Mouse (Mus musculus) hematopoietic stem cell, adult 5-6 weeks (primary cell): ENCODE measurements around the gene Layn. TPM values are rescaled to one million over a fixed set of nuclear protein-coding genes. Genes with fewer than 3 reads are reported as not detected.

Source experiments
- ATAC-seq, 2 experiments: fragments of 125-278 bp in 1 of 2; replicated peaks in 1 of 2; 2 replicates each; pipeline ENCODE4 v1.8.0; 2016 to 2017; ENCODE audit warnings: inconsistent platforms in 2 of 2, mild to moderate bottlenecking in 2 of 2, moderate number of reproducible peaks in 2 of 2, low read depth in 1 of 2, moderate TSS enrichment in 1 of 2; ENCODE audit not compliant: low FRiP score in 2 of 2, poor library complexity in 2 of 2, severe bottlenecking in 2 of 2, insufficient read depth in 1 of 2, low TSS enrichment in 1 of 2
- total RNA-seq: library from RNA; stranded (forward); fragments of 172-1452, 232-1000 nt; gene quantifications from 2 replicates; pipeline ENCODE4 v1.2.3, GENCODE M21; 2017

The Layn gene
- total RNA-seq, 1 experiment from 2014 or later = 44.9 TPM

DNA sequence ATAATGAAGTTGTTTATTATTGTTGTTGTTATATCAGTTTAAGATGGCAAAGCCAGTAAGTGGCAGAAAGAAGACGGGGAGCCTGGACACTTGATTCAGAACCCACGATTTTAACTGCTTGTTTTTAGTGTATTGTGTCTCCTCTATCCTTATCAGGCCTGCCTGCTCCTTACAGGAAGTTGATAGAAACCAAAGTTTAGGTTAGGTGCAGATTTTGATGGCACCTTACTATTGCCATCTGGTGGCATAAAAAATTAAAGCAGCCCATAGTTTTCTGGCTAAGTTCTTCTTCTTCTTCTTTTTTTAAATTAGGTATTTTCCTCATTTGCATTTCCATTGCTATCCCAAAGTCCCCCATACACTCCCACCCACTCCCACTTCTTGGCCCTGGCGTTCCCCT is 24.7 kb downstream of the Layn start:
- ATAC-seq = peak in 1 of 2 experiments; percentile 67; a peak in 2 of 4 replicates

DNA sequence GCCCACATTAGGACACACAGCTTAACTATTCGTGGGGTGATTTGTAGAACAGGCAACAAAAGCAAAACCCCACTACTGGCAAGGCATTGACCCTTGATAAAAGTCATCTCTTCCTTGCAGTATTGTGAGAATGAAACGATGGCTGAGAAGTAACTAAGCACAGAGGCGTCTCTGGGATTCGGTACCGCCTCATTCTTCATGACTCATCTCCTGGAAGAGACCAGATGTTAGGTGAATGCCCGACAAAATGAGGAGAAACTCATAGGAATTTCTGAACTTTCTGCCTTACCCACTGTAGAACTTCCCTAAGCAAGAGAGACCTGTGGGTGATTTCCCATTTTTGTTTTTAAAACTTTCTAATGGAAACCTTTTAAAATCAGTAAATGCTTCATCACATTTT is 34.8 kb downstream of the Layn start:
- no peak for ATAC-seq

DNA sequence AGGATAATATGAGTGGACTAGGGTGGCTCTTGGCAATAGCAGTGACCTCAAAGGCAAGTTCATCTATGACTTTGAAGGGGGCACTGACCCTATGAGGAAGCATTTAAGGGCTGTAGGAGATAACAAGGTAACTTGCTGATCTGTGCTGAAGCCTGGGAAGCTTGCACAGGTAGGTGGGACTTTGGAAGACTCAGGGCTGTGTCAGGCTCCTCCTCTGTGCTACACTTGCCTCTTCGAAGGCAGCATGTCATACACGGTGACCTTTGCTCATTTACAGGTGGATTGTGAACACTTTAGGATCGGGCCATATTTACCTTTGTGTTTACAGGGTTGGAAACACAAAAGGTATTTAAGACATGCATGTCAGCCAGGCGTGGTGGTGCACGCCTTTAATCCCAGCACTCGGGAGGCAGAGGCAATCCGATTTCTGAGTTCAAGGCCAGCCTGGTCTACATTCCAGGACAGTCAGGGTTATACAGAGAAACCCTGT is 35.4 kb downstream of the Layn start:
- ATAC-seq = no peak

DNA sequence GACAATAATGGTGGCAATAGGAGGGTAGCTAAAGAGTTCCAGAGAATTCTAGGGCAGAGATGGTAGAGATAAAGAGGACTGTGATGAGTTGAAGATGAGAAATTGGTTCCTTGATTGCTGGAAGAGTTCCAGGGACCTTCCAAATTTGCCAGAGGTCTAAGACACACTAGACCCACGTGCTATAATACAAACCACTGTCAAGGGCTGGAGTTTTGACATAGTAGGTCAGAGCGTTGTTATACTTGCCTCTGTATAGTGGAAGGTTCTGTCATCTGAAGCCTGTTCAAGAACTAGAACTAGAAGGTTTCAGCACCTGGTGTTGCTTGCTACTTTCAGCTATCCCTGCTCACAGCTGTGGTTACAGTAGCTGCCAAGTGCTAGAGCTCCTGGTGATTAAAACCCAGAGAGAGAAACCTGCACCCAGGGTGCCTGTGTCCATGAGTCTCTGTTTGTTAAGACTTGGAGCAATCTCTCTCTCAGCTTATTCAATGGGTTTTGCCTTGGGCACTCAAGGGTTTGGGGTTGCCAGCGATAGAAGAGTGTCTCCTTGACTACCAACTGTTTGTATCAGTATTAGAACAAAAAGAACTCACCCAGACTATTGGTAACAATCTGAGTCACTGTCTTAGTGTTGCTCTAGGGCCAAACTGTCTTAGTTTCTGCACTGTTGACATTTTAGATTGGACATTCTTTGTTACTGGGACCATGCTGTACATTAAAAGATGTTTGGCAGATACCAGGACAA is 43.9 kb downstream of the Layn start:
- ATAC-seq = no peak

DNA sequence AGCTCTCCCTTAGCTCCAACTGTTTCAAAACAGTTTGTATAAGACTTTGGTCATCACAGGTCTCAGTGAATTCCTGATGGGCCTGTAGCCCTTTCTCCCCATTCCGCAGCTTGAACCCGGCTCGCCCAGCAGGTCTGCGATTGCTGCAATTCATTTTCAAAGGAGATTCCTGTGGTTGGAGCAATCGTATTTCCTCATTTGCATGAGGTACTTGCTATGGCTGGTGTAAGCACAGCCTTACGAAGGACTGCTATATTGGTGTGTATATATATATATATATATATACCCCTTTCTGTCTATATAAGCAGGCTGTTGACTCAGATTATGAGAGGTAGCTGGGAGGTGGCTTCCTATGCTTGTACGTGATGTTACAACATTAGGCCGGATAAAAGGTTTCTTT is 44.6 kb downstream of the Layn start:
- ATAC-seq = peak in 1 of 2 experiments; percentile 56; a peak in 1 of 4 replicates

DNA sequence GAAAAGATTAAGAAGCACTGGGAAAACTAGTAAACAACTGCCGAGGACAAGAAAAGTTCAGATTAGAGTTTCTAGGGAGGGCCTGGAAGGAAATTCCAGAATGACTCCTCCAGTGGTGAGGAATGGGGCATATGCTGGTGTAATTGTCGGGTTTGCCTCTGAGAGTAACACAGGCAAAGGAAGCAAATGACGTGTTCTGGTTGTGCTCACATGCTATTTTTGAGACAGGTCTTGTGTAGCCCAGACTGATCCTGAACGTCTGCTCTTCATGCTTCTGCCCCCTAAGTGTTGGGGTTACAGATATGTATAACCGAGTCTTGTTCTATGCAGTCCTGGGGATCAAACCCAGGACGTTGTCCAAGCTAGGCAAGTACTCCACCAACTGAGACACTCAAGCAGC is 45.3 kb downstream of the Layn start:
- no peak for ATAC-seq

DNA sequence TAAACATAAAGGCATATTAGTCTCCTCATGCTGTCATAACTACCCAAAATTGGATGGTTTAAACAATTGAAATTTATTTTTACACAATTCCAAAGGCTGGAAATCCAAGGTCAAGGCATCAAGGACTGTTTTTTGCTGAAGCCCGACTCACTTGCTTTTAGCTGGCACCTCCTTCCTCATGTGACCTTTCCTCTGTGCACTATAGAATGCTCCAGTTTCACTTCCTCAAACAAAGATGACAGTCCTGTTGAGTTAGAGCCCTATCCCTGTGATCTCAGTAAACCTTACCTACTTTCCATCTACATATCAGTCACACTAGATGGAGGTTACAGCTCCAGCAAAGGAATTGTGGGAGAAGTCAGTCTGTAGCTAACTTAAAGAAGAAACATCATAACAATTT is 46.7 kb downstream of the Layn start:
- ATAC-seq = peak; percentile 72 to 86

DNA sequence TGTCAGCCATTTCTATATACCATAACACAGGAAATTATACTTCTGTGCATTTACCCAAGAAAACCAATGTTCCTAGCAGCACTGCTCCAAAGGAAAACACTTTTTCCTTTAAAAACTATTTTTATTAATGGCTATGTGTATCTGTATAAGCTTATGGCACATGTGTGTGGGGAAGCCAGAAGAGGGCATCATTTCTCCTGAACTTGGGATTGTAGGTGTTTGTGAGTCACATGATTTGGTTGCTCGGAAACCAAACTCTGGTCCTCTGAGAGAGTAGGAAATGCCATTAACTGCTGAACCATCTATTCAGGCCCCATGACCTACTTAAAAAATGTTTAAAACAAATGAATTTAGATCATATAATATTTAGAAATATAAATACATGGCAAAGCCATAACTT is 49.9 kb downstream of the Layn start:
- no peak for ATAC-seq

DNA sequence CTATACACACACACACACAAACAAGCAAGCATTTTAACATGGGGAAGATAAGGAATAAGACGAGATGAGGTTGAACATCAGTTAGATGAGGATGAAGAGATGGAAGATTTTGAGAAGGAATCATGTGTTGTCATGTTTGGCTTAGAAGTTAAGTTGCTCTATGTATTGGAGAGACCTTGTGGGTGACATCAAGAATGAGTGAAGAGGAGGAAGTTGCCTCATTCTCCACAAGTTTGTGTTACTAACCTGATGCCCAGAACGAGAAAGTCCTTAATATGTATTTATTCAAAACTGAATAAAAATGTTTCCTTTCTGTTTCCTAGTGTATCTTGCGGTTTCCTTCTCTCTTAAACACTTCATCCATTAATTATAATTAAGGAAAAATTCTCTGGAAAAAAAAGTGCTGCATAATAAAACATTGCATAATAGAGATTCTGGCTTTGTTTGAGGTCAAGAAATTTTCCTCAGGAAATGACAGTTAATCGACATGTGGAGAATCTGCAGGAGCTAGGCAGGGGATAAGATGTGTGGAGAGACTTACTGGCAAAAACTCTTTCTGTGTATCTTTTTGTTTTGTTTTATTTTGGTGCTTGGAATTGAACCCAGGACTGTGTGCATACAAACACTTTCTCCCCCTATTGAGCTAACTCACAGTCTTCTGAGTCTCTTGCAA is 55.6 kb downstream of the Layn start:
- ATAC-seq = no peak

DNA sequence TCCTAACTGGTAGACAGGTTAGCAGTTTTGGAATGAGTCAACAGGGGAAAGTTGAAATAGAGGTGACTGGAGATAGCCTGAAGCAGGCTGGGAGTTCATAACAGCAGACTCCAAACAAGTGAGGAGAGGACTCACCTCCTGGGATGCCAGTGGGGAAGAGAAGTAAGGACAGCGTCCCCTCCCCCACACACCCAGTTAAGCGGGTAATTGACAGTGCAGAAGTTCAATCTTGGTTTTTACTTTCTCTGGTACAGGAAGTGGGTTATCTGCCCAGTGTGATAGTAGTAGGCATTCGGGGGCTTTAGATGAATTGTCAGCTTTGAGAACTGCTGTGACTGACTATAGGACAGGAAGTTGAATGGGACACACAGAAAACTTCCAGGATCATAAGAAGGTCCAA is 56.5 kb downstream of the Layn start:
- ATAC-seq = peak; percentile 17 to 48; a peak in 3 of 4 replicates

DNA sequence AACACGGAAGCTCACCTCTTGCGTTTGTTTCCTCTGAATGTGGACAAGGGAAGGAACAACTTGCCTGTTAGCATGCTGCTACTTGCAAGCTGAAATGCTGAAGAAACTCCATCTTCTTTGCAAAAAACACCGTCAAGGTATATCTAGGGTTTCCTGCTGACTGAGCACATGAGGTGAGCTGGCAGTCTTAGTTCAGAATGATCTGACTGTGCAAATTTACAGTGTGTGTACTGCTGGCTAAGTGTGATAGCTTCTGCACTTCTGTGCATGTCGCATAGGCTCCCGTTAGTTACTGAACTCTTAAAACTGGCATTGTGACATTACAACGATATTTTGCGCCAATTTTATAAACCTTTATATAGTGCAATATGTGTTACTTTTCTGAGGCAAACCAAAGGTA is 57.2 kb downstream of the Layn start:
- ATAC-seq = no peak

DNA sequence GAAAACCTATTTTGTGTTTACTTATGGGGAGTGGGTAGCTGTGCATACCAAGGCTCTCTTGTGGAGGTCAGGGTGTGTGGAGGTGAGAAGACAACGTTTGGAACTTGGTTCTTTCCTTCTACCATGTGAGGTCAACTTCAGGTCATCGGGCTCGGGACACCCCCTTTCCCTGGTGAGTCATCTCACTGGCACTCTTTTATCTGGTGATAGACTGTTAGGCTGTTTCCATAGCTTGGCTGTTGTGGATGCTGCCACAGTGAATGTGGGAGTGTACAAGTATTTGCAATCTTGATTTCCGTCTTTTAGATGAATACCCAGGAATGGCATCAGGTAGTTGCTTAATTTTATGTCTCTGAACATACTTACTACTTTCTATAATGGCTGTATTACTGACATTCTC is 61.2 kb downstream of the Layn start:
- ATAC-seq = no peak

DNA sequence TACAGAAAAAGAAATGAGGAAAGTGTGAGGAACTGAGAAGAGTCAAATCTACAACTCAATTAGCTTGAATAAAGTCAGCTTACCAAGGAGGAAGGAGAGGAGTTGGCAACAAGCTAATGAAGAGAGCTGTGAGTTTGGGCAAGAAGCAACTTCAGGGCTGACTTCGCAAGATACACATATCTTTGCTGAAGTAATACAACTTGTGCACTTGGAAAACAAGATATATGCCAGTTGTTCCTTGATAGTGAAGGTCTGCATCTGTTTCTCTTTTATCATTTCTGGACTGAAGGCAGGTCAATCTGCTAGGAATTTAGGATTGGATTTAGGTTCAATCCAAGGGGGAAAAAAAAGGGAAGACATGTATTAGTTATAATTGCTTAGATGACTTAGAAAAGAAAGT is 63.2 kb downstream of the Layn start:
- no peak for ATAC-seq

DNA sequence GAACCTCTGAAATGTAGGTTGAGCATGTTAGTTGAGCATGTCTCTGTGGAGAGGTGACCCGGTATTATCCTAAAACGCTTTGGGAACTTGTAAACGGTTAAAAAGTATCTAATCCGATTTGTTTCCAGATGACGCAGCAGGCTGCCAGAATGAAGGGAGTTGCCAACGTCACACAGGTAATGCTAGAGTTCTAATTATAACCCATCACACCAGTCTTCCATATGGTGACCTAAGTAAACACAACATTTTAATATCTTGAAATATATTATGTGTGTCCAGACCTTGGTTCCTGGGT is 67.3 kb downstream of the Layn start:
- ATAC-seq = no peak

DNA sequence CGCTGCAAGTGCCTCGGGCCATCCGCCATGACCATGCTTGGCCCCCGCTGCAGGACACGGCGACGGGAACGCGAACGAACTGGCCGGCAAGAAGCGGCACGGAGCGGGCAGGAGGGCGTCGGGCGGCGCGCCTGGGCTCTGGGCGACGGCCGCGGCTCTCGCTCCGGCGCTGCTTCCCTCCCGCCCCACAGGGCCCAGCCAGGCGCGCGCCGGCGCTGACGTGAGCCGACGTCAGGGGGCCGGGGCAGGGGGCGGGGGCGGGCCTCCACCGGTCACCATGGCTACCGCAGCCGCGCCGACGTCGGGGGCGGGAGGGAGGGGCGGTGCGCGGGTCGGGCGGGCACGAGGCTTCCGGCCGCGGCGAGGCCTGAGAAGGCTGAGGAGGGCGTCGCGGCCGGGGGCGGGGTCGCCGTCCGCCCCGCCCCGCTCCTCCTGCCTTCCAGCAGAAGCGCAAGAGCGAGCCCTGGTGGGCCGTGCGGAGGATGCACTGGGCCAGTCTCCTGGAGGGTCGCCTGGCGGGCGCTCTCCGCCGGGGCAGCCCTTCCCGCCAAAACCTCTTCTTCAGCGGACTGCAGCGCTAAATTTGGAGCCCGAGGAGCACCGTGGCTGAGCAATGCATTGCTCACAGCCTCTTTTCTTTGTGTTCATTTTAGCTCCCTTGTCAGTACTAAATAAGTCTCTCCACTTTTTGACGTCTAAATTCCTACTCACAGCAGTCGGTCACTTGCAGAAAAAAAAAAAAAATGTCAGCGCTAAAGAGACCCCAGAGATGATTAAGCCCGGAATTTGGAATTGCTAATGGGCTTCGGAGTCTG is 67.8 kb downstream of the Layn start, which contains the start of gene Sik2:
Gene Sik2, minus strand, starts transcription at position 233 of the 815 bp plus-strand sequence.
- ATAC-seq = peak; percentile 90 to 92

DNA sequence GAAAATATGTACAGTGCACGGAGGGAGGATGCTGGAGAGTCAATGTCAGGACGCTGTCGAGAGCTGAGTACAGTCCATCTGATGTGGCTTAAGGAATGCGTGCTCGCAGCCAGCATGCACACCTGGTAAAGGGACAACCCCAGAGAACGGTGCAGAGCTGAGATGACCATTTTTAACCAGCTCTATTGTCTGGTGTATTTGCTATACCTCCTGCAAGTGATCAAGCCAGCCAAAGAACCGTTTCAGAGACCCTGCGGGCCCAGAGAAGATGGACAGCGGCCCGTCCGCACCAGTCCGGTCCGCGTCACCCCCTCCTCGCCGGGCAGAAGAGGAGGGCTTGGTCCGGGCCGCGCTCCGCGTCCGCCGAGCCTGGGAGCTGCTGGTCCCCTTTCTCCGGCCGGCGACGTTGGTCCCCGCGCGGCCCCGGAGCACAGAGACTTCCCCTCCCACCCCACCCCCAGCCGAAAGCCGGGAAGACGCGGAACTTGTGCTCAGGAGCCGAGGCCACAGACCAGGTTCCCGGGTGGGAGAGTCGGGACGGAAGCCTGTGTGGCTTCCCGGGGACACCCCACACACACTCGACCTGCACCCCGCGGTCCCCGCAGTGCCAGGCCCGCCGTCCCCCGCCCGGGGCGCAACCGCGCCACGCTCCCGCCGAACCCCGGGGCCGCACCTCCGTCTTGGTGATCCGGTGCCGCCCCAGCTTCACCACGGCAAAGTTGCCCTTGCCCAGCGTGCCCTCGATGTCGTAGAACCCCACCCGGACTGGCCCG is 68.6 kb downstream of the Layn start:
- ATAC-seq = peak; percentile 8 to 16; a peak in 2 of 4 replicates

DNA sequence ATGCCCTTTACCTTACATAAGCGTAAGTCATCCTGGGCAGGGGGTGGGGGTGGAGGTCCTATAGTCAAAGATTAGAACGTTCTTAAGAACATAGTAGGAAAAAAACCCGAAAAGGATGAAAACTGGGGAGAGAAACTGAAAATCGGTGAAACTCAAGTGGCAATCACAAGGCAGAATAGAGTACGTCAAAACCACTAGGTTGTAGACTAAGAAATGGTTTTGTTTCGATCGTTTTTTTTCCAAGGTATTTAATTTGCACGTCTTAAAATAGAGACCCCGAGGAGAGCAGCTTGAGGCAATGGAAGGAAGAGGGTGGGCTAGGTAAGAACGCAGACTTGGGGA is 69.2 kb downstream of the Layn start:
- no peak for ATAC-seq
